Mouse (Mus musculus) cerebellum, adult 2 months (tissue): Measurements from ENCODE around the gene Coq10a.

Experiments used
- CTCF ChIP-seq: fragments of 200-500 bp; IDR thresholded peaks from 2 replicates; pipeline ENCODE4 v1.5.1; 2011; ENCODE audit warnings: low read depth, mild to moderate bottlenecking, control low read depth, low read length, moderate library complexity, borderline replicate concordance; ENCODE audit not compliant: insufficient read depth
- POLR2A ChIP-seq: fragments of 200-500 bp; IDR thresholded peaks from 2 replicates; pipeline ENCODE4 v1.6.1; 2011; ENCODE audit warnings: low read length, control low read depth, borderline replicate concordance; ENCODE audit not compliant: insufficient read depth

DNA sequence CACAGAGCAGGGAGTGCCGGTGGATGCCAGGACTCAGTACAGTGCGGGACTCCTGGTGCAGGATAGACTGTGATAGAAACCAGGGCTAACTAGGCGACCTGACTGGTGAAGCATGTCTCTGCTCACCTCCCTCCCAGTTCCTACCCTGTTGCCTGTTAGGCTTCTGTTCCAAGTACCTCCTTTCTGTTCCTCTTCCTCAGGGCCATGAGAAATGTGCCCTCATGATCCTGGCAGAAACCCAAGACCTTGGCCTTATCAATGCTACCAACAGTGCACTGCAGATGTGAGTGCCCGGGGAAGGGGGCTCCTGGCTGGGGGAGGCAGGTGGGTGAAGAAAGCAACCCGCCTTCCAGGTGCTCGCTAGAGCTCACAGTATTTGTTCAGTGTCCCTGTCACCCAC lies 20.8 kb upstream of the Coq10a start:
- TF ChIP-seq POLR2A (no peak), CTCF (no peak)
